Mouse (Mus musculus): Measurements from ENCODE around the gene Malrd1.

DNA sequence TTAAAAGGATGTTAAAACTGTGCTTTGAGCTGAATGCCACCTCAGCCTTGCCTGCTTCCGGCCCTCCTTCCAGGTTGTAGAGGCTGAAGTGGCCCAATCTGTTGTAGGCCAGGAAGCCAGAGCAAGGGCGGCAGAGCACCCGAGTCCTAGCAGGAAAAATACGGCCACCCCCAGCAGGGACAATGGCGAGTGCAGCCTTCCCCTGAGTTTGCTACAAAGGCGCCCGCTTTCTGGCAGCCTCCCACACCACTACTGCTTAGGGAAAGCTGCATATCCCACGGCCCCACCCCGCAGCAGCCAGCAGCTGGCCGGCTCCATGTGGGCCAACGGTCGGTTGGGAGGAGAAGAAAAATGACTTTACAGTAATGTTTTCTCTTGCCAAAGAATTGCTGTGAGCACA, 503.5 kb downstream of the Malrd1 start:
- TF ChIP-seq CTCF (IDR thresholded peaks at IDR 0.05; ENCODE audit: low read depth) (no peak), EP300 (optimal IDR thresholded peaks at IDR 0.05) (no peak)
